Mouse (Mus musculus) hindbrain, embryonic 14.5 days (tissue): ENCODE results near the gene Fbxl7. TPM values are rescaled to one million over a fixed set of nuclear protein-coding genes. Genes with fewer than 3 reads are reported as not detected.
A peak's percentile ranks its signal among the peaks of the same experiment; 100 is the strongest.

ENCODE experiments used
- ATAC-seq: fragments of 200-750 bp; cut with Nextera tagmentation; 2 replicates; pipeline ENCODE4 v1.8.0; 2017; ENCODE audit warnings: moderate number of reproducible peaks, mild to moderate bottlenecking, moderate TSS enrichment, moderate library complexity; ENCODE audit not compliant: low FRiP score
- DNase-seq: peaks from one replicate; pipeline ENCODE4 v3.0.0-alpha.2; 2015; ENCODE audit warnings: low spot score
- H3K27ac ChIP-seq: fragments of 300-500 bp; sonication (generic); 2 replicates; pipeline ENCODE4 v1.5.1; 2014; ENCODE audit warnings: mild to moderate bottlenecking, moderate library complexity
- H3K27me3 ChIP-seq: fragments of 300-500 bp; sonication (generic); 2 replicates; pipeline ENCODE4 v1.6.1; 2014; ENCODE audit warnings: mild to moderate bottlenecking, low read length, mixed read lengths; ENCODE audit not compliant: control insufficient read depth, insufficient read depth
- H3K36me3 ChIP-seq: fragments of 300-500 bp; sonication (generic); replicated peaks from 2 replicates; pipeline ENCODE4 v1.6.1; 2014; ENCODE audit not compliant: control insufficient read depth, insufficient read depth
- H3K4me1 ChIP-seq: fragments of 300-500 bp; sonication (generic); replicated peaks from 2 replicates; pipeline ENCODE4 v1.6.1; 2014; ENCODE audit warnings: antibody characterized with exemption, low read length, mixed read lengths; ENCODE audit not compliant: control insufficient read depth, insufficient read depth
- H3K4me2 ChIP-seq: fragments of 300-500 bp; sonication (generic); replicated peaks from 2 replicates; pipeline ENCODE4 v1.6.1; 2014; ENCODE audit warnings: mild to moderate bottlenecking, moderate library complexity
- H3K4me3 ChIP-seq: fragments of 300-500 bp; sonication (generic); replicated peaks from 2 replicates; pipeline ENCODE4 v1.5.1; 2014; ENCODE audit warnings: mild to moderate bottlenecking, low read length
- H3K9ac ChIP-seq: fragments of 300-500 bp; sonication (generic); 2 replicates; pipeline ENCODE4 v1.6.1; 2014
- H3K9me3 ChIP-seq: fragments of 300-500 bp; sonication (generic); 2 replicates; pipeline ENCODE4 v1.6.1; 2016; ENCODE audit warnings: low read length; ENCODE audit not compliant: control insufficient read depth
- WGBS: fragments of 180-500 bp; shearing (Covaris S2); extraction: QIAGEN DNeasy Blood & Tissue Kit; methylation state at CpG from one replicate; pipeline ENCODE4 v1.1.7; 2014; 5-methylcytosine and 5-hydroxymethylcytosine counted together
- polyA plus RNA-seq: library from polyadenylated mRNA; unstranded; fragments of >200 nt; fragmentation: Nextera tagmentation; extraction: Ambion mirVana; gene quantifications from 2 replicates; pipeline ENCODE4 v1.2.1, GENCODE M21; 2014

Gene Fbxl7
- polyA plus RNA-seq, 1 experiment from 2014 or later = 15.5 TPM

DNA sequence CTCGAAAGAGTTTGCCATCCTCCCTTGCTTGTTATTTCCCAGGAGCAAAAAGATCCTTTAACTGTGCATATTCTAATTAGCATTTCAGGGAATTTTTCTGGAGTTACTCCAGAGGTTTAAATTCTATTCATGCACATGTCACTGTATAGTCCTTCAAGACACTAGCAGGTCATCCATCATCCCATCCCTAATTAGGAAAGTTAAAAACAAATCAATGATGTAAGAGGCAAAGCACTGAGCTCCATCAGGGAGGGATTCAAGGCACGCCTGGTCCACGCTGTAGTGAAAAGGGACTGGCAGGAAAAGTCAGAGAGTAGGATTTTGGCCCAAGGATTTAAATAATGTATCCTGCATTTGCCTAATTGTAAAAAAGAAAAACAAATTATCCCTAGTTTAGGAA, 202.3 kb downstream of the Fbxl7 start:
- Histone ChIP-seq H3K36me3 (no peaks in the 10 kb centered on the region), H3K9ac (no peak overlapping the region), H3K9me3 (no peaks in the 10 kb centered on the region), H3K4me3 (no peak overlapping the region), H3K4me1 (peaks cover 16% of the 10 kb centered on the region), H3K27me3 (no peaks in the 10 kb centered on the region), H3K4me2 (no peak overlapping the region), H3K27ac (peak overlapping the region; percentile 32; the same call in 1 of the 2 replicates)
- ATAC-seq = no peak
- DNase-seq = no peak
- WGBS = 48% methylated on average over 3 of the region's 3 CpGs

DNA sequence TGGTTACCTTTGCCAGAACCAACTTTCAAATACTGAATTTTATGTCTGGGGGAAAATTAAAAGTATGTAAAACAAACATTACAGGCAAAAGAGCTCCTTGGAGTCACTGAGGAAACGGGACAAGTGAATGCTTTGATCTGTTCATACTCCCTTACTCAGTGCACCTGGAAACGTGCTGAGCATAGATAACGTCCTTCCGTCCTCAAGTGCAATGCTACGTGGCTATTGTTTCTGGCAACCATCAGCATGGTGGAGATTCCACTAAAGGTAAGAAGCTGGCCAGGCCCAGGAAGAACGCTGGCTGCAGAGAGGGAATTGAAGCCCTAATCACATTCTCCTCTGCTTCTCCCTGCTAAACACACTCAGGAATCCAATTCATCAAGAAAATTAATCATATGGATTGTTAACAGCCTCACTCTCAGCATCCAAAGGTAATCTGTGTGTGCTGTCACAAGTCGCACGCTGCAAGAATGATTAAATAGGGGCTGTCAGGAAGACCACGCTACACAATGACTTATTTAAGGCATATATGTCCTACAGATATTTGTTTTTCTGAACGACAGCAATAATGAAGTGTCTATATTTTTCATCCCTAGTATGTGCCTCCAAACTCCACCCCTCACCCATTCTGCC, 206.8 kb downstream of the Fbxl7 start:
- Histone ChIP-seq H3K36me3 (no peaks in the 10 kb centered on the region), H3K27me3 (no peaks in the 10 kb centered on the region), H3K4me2 (no peak overlapping the region), H3K9me3 (no peaks in the 10 kb centered on the region), H3K9ac (no peak overlapping the region), H3K4me1 (peaks cover 23% of the 10 kb centered on the region), H3K27ac (peak overlapping the region; percentile 75), H3K4me3 (no peak overlapping the region)
- DNase-seq (peak; percentile 34), ATAC-seq (peak; percentile 62; the same call in 1 of the 2 replicates)
- 46% methylated on average over 10 of the region's 10 CpGs for WGBS

- WGBS = 47% methylated on average over 7 of the region's 7 CpGs
Observed at GRCm38 (mm10) chr15:26687729-26688128, 207.7 kb downstream of the Fbxl7 start.

DNA sequence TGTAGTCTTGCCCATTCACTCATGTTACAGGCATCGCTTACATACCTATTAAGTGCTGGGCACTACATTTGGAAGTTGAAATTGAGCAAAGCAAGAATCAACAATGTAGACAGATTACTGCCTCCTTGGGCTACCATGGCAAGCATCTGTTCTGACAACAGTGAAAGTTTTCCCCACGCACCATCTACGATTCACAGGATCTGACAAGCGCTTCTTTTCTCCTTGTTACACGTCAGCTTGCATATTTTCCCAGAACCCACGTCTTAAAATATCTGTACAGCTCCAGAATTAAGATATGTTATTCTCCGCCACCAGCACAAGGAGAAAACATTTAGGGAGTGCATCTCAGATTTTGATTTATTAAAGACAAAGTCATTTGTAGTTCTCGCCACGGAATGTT, 213.1 kb downstream of the Fbxl7 start:
- no peak overlapping the region for H3K4me3 ChIP-seq
- H3K27ac ChIP-seq = no peak overlapping the region
- H3K36me3 ChIP-seq = no peaks in the 10 kb centered on the region
- H3K4me2 ChIP-seq = no peak overlapping the region
- no peak for ATAC-seq
- no peak overlapping the region for H3K9ac ChIP-seq
- 93% methylated on average over 9 of the region's 9 CpGs for WGBS
- no peaks in the 10 kb centered on the region for H3K4me1 ChIP-seq
- no peak for DNase-seq
- no peaks in the 10 kb centered on the region for H3K9me3 ChIP-seq
- H3K27me3 ChIP-seq = no peaks in the 10 kb centered on the region

More at GRCm38 (mm10) chr15:26687729-26688128, 207.7 kb downstream of the Fbxl7 start:
- Histone ChIP-seq H3K27ac (peak overlapping the region; percentile 75), H3K9ac (no peak overlapping the region), H3K9me3 (no peaks in the 10 kb centered on the region), H3K4me3 (no peak overlapping the region), H3K4me1 (peaks cover 18% of the 10 kb centered on the region), H3K27me3 (no peaks in the 10 kb centered on the region), H3K4me2 (no peak overlapping the region), H3K36me3 (no peaks in the 10 kb centered on the region)
- no peak for ATAC-seq
- no peak for DNase-seq

DNA sequence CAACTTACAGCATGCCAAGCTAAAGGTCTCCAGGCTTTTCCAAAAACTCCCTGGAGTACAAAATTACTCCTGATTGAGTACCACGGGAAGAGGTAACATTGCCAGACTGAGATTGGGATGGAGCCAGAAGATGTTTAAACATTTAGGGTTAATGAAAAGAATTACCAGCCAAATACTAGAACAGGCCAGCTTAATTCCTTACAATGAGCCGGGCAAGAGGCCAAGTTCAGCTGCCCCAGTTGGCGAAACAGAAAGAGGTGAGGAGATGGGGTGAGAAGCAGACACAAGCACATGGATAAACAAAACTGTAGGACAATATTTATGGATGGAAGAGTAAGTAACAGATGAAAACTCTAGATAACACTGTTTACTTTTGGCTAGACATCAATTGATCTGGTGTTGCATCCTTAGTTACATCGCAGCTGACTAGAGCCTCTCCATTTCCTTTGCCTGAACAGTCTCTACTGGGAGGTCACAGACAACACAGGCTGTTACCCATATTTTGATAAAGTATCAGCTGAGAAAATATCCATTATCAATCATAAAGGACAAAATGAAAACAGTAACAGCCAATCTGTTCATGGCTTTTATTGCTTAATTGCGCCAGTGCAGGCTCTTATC, 222.0 kb downstream of the Fbxl7 start:
- Histone ChIP-seq H3K9ac (no peak overlapping the region), H3K36me3 (no peaks in the 10 kb centered on the region), H3K4me3 (no peak overlapping the region), H3K4me2 (no peak overlapping the region), H3K27ac (no peak overlapping the region), H3K9me3 (no peaks in the 10 kb centered on the region), H3K27me3 (no peaks in the 10 kb centered on the region), H3K4me1 (no peaks in the 10 kb centered on the region)
- DNase-seq (peak; percentile 55), ATAC-seq (peak; percentile 43; the same call in 1 of the 2 replicates)
- 69% methylated on average over 5 of the region's 5 CpGs for WGBS

- no peak overlapping the region for H3K9ac ChIP-seq
- H3K36me3 ChIP-seq = no peaks in the 10 kb centered on the region
- no peaks in the 10 kb centered on the region for H3K9me3 ChIP-seq
- no peak overlapping the region for H3K27ac ChIP-seq
- H3K4me1 ChIP-seq = peaks cover 6% of the 10 kb centered on the region
- H3K4me3 ChIP-seq = no peak overlapping the region
- ATAC-seq (no peak), DNase-seq (no peak)
- no peak overlapping the region for H3K4me2 ChIP-seq
- no peaks in the 10 kb centered on the region for H3K27me3 ChIP-seq
- WGBS = 62% methylated on average over 8 of the region's 8 CpGs
Observed at GRCm38 (mm10) chr15:26654988-26655387, 240.4 kb downstream of the Fbxl7 start.

- no peak for ATAC-seq
- Histone ChIP-seq H3K4me2 (no peak overlapping the region), H3K9me3 (no peaks in the 10 kb centered on the region), H3K4me1 (no peaks in the 10 kb centered on the region), H3K27me3 (no peaks in the 10 kb centered on the region), H3K27ac (no peak overlapping the region), H3K4me3 (no peak overlapping the region), H3K9ac (no peak overlapping the region), H3K36me3 (no peaks in the 10 kb centered on the region)
- no peak for DNase-seq
- WGBS = 93% methylated on average over 4 of the region's 4 CpGs
Observed at GRCm38 (mm10) chr15:26642563-26642962, 252.8 kb downstream of the Fbxl7 start.

GRCm38 (mm10) chr15:26639726-26640125, 255.7 kb downstream of the Fbxl7 start:
- no peaks in the 10 kb centered on the region for H3K9me3 ChIP-seq
- no peaks in the 10 kb centered on the region for H3K36me3 ChIP-seq
- ATAC-seq = no peak
- H3K4me2 ChIP-seq = no peak overlapping the region
- no peak overlapping the region for H3K4me3 ChIP-seq
- H3K27ac ChIP-seq = no peak overlapping the region
- H3K4me1 ChIP-seq = no peaks in the 10 kb centered on the region
- peak; percentile 57 for DNase-seq
- no peak overlapping the region for H3K9ac ChIP-seq
- H3K27me3 ChIP-seq = no peaks in the 10 kb centered on the region
- 70% methylated on average over 7 of the region's 7 CpGs for WGBS

DNA sequence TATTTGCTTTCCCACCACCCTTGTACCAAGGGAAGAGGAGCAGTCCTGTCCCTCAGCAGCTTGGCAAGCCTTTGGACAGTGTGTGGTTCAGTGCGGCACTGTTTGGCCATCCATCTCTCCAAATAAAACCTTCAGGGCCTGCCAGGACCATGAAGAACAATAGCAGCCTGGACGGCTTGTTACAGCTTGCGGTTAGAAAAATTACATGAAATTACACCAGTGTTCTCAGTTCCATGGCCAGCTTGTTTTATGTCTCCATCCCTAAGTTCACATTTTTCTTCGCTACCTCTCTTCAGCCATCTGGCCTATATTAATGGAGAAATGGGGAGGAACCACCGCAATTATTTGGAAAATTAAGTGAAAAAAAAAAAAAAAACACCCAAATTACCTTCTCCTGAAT, 259.8 kb downstream of the Fbxl7 start:
- H3K4me3 ChIP-seq = no peak overlapping the region
- no peaks in the 10 kb centered on the region for H3K4me1 ChIP-seq
- H3K9ac ChIP-seq = no peak overlapping the region
- no peak overlapping the region for H3K4me2 ChIP-seq
- no peaks in the 10 kb centered on the region for H3K27me3 ChIP-seq
- WGBS = 77% methylated on average over 5 of the region's 5 CpGs
- no peak overlapping the region for H3K27ac ChIP-seq
- DNase-seq = no peak
- H3K36me3 ChIP-seq = no peaks in the 10 kb centered on the region
- ATAC-seq = no peak
- no peaks in the 10 kb centered on the region for H3K9me3 ChIP-seq
